Mouse (Mus musculus) MEL (cell line): ENCODE measurements around the gene Usp5. TPM values are rescaled to one million over a fixed set of nuclear protein-coding genes. Genes with fewer than 3 reads are reported as not detected.

Experiments used
- DNase-seq: peaks from one replicate; pipeline ENCODE4 v3.0.0; 2011; ENCODE audit warnings: low read depth, low spot score
- H3K27ac ChIP-seq: 2 replicates; pipeline ENCODE4 v1.5.1; 2012; ENCODE audit warnings: low read depth, mild to moderate bottlenecking, control low read depth, low read length, moderate library complexity; ENCODE audit not compliant: control insufficient read depth
- H3K27me3 ChIP-seq, 2 experiments: fragments of 150-350 bp in 1 of 2; sonication (generic) in 1 of 2; 2 replicates each; pipeline ENCODE4 v1.6.1; 2012; ENCODE audit warnings: low read length in 2 of 2, mild to moderate bottlenecking in 2 of 2, improper control_type of control experiment in 1 of 2, moderate library complexity in 1 of 2; ENCODE audit not compliant: insufficient read depth in 2 of 2, control insufficient read depth in 1 of 2
- H3K36me3 ChIP-seq, 2 experiments: 2 replicates each; pipeline ENCODE4 v1.6.1; 2012 to 2014; ENCODE audit warnings: low read length in 2 of 2, improper control_type of control experiment in 1 of 2, inconsistent platforms in 1 of 2, mild to moderate bottlenecking in 1 of 2; ENCODE audit not compliant: insufficient read depth in 2 of 2, control insufficient read depth in 1 of 2
- H3K4me1 ChIP-seq, 2 experiments: fragments of 150-350 bp in 1 of 2; sonication (generic) in 1 of 2; 2 replicates each; pipeline ENCODE4 v1.6.1; 2012; ENCODE audit warnings: low read length in 2 of 2, improper control_type of control experiment in 1 of 2, mild to moderate bottlenecking in 1 of 2; ENCODE audit not compliant: insufficient read depth in 2 of 2, control insufficient read depth in 1 of 2
- H3K4me3 ChIP-seq, 2 experiments: fragments of 150-350 bp in 1 of 2; sonication (generic) in 1 of 2; 2 replicates each; pipeline ENCODE4 v1.5.1; 2012; ENCODE audit warnings: low read depth in 2 of 2, low read length in 2 of 2, mild to moderate bottlenecking in 2 of 2, moderate library complexity in 2 of 2, control low read depth in 1 of 2, improper control_type of control experiment in 1 of 2; ENCODE audit not compliant: control insufficient read depth in 1 of 2, insufficient read depth in 1 of 2
- H3K79me2 ChIP-seq: 2 replicates; pipeline ENCODE4 v1.6.1; 2012; ENCODE audit warnings: mild to moderate bottlenecking, low read length, moderate library complexity; ENCODE audit not compliant: control insufficient read depth, poor library complexity, insufficient read depth
- H3K9ac ChIP-seq: 2 replicates; pipeline ENCODE4 v1.6.1; 2012; ENCODE audit warnings: low read depth, mild to moderate bottlenecking, control low read depth, low read length, moderate library complexity; ENCODE audit not compliant: control insufficient read depth, poor library complexity, severe bottlenecking
- H3K9me3 ChIP-seq: fragments of 150-350 bp; sonication (generic); replicated peaks from 2 replicates; pipeline ENCODE4 v1.6.1; 2012; ENCODE audit warnings: mild to moderate bottlenecking, low read length, improper control_type of control experiment, moderate library complexity; ENCODE audit not compliant: insufficient read depth
- BHLHE40 ChIP-seq: IDR thresholded peaks from 2 replicates; pipeline ENCODE4 v1.6.1; 2012; ENCODE audit warnings: low read depth, mild to moderate bottlenecking, inconsistent platforms, low read length, improper control_type of control experiment, borderline replicate concordance
- CHD1 ChIP-seq: IDR thresholded peaks from 2 replicates; pipeline ENCODE4 v1.6.1; 2012; ENCODE audit warnings: low read depth, mild to moderate bottlenecking, inconsistent platforms, low read length, improper control_type of control experiment
- CHD2 ChIP-seq: IDR thresholded peaks from 2 replicates; pipeline ENCODE4 v1.6.1; 2011; ENCODE audit warnings: low read length, improper control_type of control experiment
- CTCF ChIP-seq, 3 experiments: IDR thresholded peaks in 2 of 3; conservative IDR thresholded peaks in 1 of 3; 2 replicates each; pipeline ENCODE4 v1.5.1; 2011 to 2012; ENCODE audit warnings: low read length in 3 of 3, low read depth in 2 of 3, mild to moderate bottlenecking in 2 of 3, improper control_type of control experiment in 1 of 3, inconsistent platforms in 1 of 3, mixed read lengths in 1 of 3, moderate library complexity in 1 of 3; ENCODE audit not compliant: control insufficient read depth in 1 of 3, insufficient read depth in 1 of 3, poor library complexity in 1 of 3, severe bottlenecking in 1 of 3
- EP300 ChIP-seq, 2 experiments: IDR thresholded peaks; 2 replicates each; pipeline ENCODE4 v1.6.1; 2011; ENCODE audit warnings: improper control_type of control experiment in 2 of 2, low read length in 2 of 2, low read depth in 1 of 2, mild to moderate bottlenecking in 1 of 2
- GATA1 ChIP-seq: IDR thresholded peaks from 2 replicates; pipeline ENCODE4 v1.6.1; 2011; ENCODE audit warnings: low read depth, low read length, improper control_type of control experiment
- JUND ChIP-seq: IDR thresholded peaks from 2 replicates; pipeline ENCODE4 v1.6.1; 2011; ENCODE audit warnings: low read depth, mild to moderate bottlenecking, improper control_type of control experiment, low read length
- KAT2A ChIP-seq: conservative IDR thresholded peaks from 2 replicates; pipeline ENCODE4 v1.6.1; 2012; ENCODE audit warnings: low read depth, low read length, improper control_type of control experiment, inconsistent platforms
- MAFK ChIP-seq: IDR thresholded peaks from 2 replicates; pipeline ENCODE4 v1.6.1; 2011; ENCODE audit warnings: low read depth, mild to moderate bottlenecking, low read length, improper control_type of control experiment, borderline replicate concordance
- MEF2A ChIP-seq: IDR thresholded peaks from 2 replicates; pipeline ENCODE4 v1.6.1; 2014; ENCODE audit warnings: low read depth, mild to moderate bottlenecking, inconsistent platforms, low read length, improper control_type of control experiment; ENCODE audit not compliant: poor library complexity, insufficient replicate concordance, severe bottlenecking; ENCODE audit errors: extremely low read depth
- MYB ChIP-seq: IDR thresholded peaks from 2 replicates; pipeline ENCODE4 v1.6.1; 2011; ENCODE audit warnings: mild to moderate bottlenecking, low read depth, low read length, improper control_type of control experiment
- MYC ChIP-seq: IDR thresholded peaks from 2 replicates; pipeline ENCODE4 v1.6.1; 2011; ENCODE audit warnings: low read depth, mild to moderate bottlenecking, low read length, improper control_type of control experiment, moderate library complexity
- NELFE ChIP-seq: IDR thresholded peaks from 2 replicates; pipeline ENCODE4 v1.6.1; 2011; ENCODE audit warnings: low read depth, low read length, improper control_type of control experiment
- POLR2A ChIP-seq, 2 experiments: IDR thresholded peaks; 2 replicates each; pipeline ENCODE4 v1.6.1; 2011 to 2012; ENCODE audit warnings: low read length in 2 of 2, mild to moderate bottlenecking in 2 of 2, control low read depth in 1 of 2, improper control_type of control experiment in 1 of 2, low read depth in 1 of 2, moderate library complexity in 1 of 2; ENCODE audit not compliant: control insufficient read depth in 1 of 2, insufficient read depth in 1 of 2, poor library complexity in 1 of 2
- POLR2AphosphoS5 ChIP-seq: IDR thresholded peaks from 2 replicates; pipeline ENCODE4 v1.6.1; 2012; ENCODE audit warnings: low read depth, borderline replicate concordance, mild to moderate bottlenecking, inconsistent platforms, low read length, moderate library complexity, mixed read lengths
- RAD21 ChIP-seq: IDR thresholded peaks from 2 replicates; pipeline ENCODE4 v1.6.1; 2011; ENCODE audit warnings: mild to moderate bottlenecking, low read depth, low read length, improper control_type of control experiment
- SIN3A ChIP-seq: IDR thresholded peaks from 2 replicates; pipeline ENCODE4 v1.6.1; 2012; ENCODE audit warnings: low read length, improper control_type of control experiment, inconsistent platforms
- SMC3 ChIP-seq: IDR thresholded peaks from 2 replicates; pipeline ENCODE4 v1.6.1; 2011; ENCODE audit warnings: low read depth, low read length, improper control_type of control experiment
- TBP ChIP-seq: IDR thresholded peaks from 2 replicates; pipeline ENCODE4 v1.8.0; 2011; ENCODE audit warnings: low read depth, low read length, improper control_type of control experiment
- TCF12 ChIP-seq: IDR thresholded peaks from 2 replicates; pipeline ENCODE4 v1.6.1; 2014; ENCODE audit warnings: low read depth, mild to moderate bottlenecking, inconsistent platforms, low read length, improper control_type of control experiment, moderate library complexity
- UBTF ChIP-seq: IDR thresholded peaks from 2 replicates; pipeline ENCODE4 v1.6.1; 2012; ENCODE audit warnings: low read depth, mild to moderate bottlenecking, inconsistent platforms, low read length, improper control_type of control experiment, moderate library complexity, borderline replicate concordance; ENCODE audit not compliant: insufficient read depth
- USF2 ChIP-seq, 2 experiments: IDR thresholded peaks; 2 replicates each; pipeline ENCODE4 v1.6.1; 2011 to 2012; ENCODE audit warnings: improper control_type of control experiment in 2 of 2, low read length in 2 of 2, borderline replicate concordance in 1 of 2, inconsistent platforms in 1 of 2, low read depth in 1 of 2, mild to moderate bottlenecking in 1 of 2; ENCODE audit not compliant: insufficient read depth in 1 of 2
- ZNF384 ChIP-seq: IDR thresholded peaks from 2 replicates; pipeline ENCODE4 v1.6.1; 2012; ENCODE audit warnings: low read depth, mild to moderate bottlenecking, inconsistent platforms, low read length, improper control_type of control experiment
- polyA plus RNA-seq, 2 experiments: library from polyadenylated mRNA; stranded (reverse) in 1 of 2; unstranded in 1 of 2; fragments of >175 nt in 1 of 2; fragments of >200 nt in 1 of 2; gene quantifications; 2 replicates each; pipeline versions ENCODE4 v1.2.1 to v1.2.4; 2012; ENCODE audit warnings: low replicate concordance in 2 of 2, low read depth in 1 of 2; ENCODE audit not compliant: insufficient read length in 2 of 2, insufficient read depth in 1 of 2, missing spikeins in 1 of 2
- total RNA-seq: library from RNA; depleted of rRNA; stranded (reverse); fragments of 300-350 nt; gene quantifications from 2 replicates; pipeline ENCODE4 v1.2.3, GENCODE M21; 2012

The Usp5 gene
- total and polyA plus RNA-seq, 3 experiments, result 102 to 129 TPM; not detected in 1

- no peak overlapping the region for H3K27ac ChIP-seq
- no peak overlapping the region for H3K4me3 ChIP-seq
- H3K4me1 ChIP-seq, result peaks cover 2 to 9% of the 10 kb centered on the region in 2 experiments
- no peak overlapping the region for H3K9ac ChIP-seq
- H3K79me2 ChIP-seq, result peaks cover 1% of the 10 kb centered on the region; the same call in 1 of the 2 replicates
- DNase-seq, result no peak
- no peaks in the 10 kb centered on the region for H3K9me3 ChIP-seq
- no peaks in the 10 kb centered on the region for H3K27me3 ChIP-seq
- TF ChIP-seq ZNF384 (no peak), MYB (no peak), SIN3A (no peak), EP300 (IDR thresholded peaks at IDR 0.05; ENCODE audit: low read depth in 1 of 2, low read length in 2 of 2) (no peak), CHD1 (no peak), KAT2A (no peak), POLR2AphosphoS5 (no peak), TCF12 (no peak)
- 0 out of 4 replicates have a peak, but pooled peaks cover 0 to 2% of the 10 kb centered on the region in 2 experiments for H3K36me3 ChIP-seq
Observed at GRCm38 (mm10) chr6:124835531-124835930, 6.2 kb upstream of the Usp5 start.

DNA sequence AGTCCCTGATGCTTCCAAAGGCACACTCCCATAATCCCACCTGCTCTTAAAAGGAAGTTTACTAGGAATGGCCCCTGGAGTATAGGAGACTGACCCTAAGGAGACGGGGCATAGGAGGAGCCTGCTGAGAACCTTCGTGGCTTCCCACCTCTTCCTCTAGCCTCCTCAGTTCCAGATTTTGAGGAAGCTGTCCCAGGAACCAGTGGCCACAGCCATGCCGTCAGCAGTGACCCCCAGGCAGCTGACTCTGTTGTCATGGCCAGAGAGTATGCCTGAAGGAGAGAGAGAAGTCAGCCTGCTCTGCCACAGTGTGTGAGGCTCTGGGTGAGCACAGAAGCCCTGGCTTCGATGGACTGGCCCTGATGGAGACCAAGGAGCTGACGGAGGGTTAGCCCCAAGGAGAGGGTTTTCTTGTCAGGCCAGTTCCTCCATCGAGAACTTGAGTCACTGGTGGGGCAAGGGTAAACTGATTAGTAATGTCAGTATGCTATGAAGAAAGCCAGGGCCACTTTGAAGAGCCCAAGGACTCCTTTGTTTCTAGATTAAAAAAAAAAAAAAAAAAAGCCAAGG lies 5.3 kb upstream of the Usp5 start:
- Histone ChIP-seq H3K27me3 (no peaks in the 10 kb centered on the region), H3K27ac (no peak overlapping the region), H3K36me3 (0 out of 4 replicates have a peak, but pooled peaks cover 0 to 2% of the 10 kb centered on the region in 2 experiments), H3K79me2 (peaks cover 6% of the 10 kb centered on the region), H3K4me1 (peaks cover 1 to 2% of the 10 kb centered on the region in 2 experiments; a peak in 2 of 4 replicates), H3K9ac (no peak overlapping the region), H3K9me3 (no peaks in the 10 kb centered on the region), H3K4me3 (no peak overlapping the region)
- DNase-seq, result no peak
- no peak for TF ChIP-seq SMC3
- TF ChIP-seq MAFK, result no peak
- TF ChIP-seq TBP, result no peak
- no peak for TF ChIP-seq JUND
- TF ChIP-seq NELFE, result no peak
- TF ChIP-seq MYC, result no peak
- no peak for TF ChIP-seq BHLHE40
- no peak for TF ChIP-seq EP300 (IDR thresholded peaks at IDR 0.05; ENCODE audit: low read depth in 1 of 2, low read length in 2 of 2)
- TF ChIP-seq CHD2, result no peak
- no peak for TF ChIP-seq MEF2A
- no peak for TF ChIP-seq POLR2AphosphoS5
- no peak for TF ChIP-seq POLR2A (IDR thresholded peaks at IDR 0.05; ENCODE audit: control insufficient read depth in 1 of 2, insufficient read depth in 1 of 2, low read depth in 1 of 2, low read length in 2 of 2, poor library complexity in 1 of 2)
- no peak for TF ChIP-seq USF2 (IDR thresholded peaks at IDR 0.05; ENCODE audit: borderline replicate concordance in 1 of 2, insufficient read depth in 1 of 2, low read depth in 1 of 2, low read length in 2 of 2)
- TF ChIP-seq SIN3A, result no peak
- TF ChIP-seq CTCF (IDR thresholded peaks at IDR 0.05 in 2 of 3, conservative IDR thresholded peaks at IDR 0.05 in 1 of 3; ENCODE audit: control insufficient read depth in 1 of 3, insufficient read depth in 1 of 3, low read depth in 2 of 3, low read length in 3 of 3, poor library complexity in 1 of 3, severe bottlenecking in 1 of 3), result no peak
- no peak for TF ChIP-seq GATA1
- no peak for TF ChIP-seq UBTF
- TF ChIP-seq RAD21, result no peak
